Mouse (Mus musculus) lung, adult 2 months (tissue): ENCODE measurements around the gene Ppp1cb. TPM values are rescaled to one million over a fixed set of nuclear protein-coding genes. Genes with fewer than 3 reads are reported as not detected.

ENCODE experiments used
- DNase-seq: peaks from one replicate; pipeline ENCODE4 v3.0.0; 2022
- H3K4me1 ChIP-seq: fragments of 200-500 bp; 2 replicates; pipeline ENCODE4 v1.6.1; 2011; ENCODE audit warnings: low read length; ENCODE audit not compliant: control insufficient read depth, insufficient read depth
- H3K4me3 ChIP-seq: fragments of 200-500 bp; replicated peaks from 2 replicates; pipeline ENCODE3; 2011; ENCODE audit warnings: low read depth, mild to moderate bottlenecking, control low read depth, low read length; ENCODE audit errors: extremely low read depth
- CTCF ChIP-seq: fragments of 200-500 bp; IDR thresholded peaks from 2 replicates; pipeline ENCODE4 v1.5.1; 2011; ENCODE audit warnings: mild to moderate bottlenecking, low read length, control low read depth; ENCODE audit not compliant: insufficient read depth
- POLR2A ChIP-seq: fragments of 200-500 bp; IDR thresholded peaks from 2 replicates; pipeline ENCODE4 v1.6.1; 2011; ENCODE audit warnings: low read depth, mild to moderate bottlenecking, control low read depth, low read length, borderline replicate concordance; ENCODE audit errors: extremely low read depth
- WGBS: fragments of 180-500 bp; shearing (Covaris S2); methylation state at CpG from one replicate; pipeline ENCODE4 v1.1.7; 2018; 5-methylcytosine and 5-hydroxymethylcytosine counted together
- polyA plus RNA-seq: library from polyadenylated mRNA; depleted of rRNA; stranded (reverse); fragments of >200 nt; gene quantifications from 2 replicates; pipeline ENCODE4 v1.2.3, GENCODE M21; 2012

The Ppp1cb gene
- polyA plus RNA-seq, 1 experiment: 44.2 TPM

DNA sequence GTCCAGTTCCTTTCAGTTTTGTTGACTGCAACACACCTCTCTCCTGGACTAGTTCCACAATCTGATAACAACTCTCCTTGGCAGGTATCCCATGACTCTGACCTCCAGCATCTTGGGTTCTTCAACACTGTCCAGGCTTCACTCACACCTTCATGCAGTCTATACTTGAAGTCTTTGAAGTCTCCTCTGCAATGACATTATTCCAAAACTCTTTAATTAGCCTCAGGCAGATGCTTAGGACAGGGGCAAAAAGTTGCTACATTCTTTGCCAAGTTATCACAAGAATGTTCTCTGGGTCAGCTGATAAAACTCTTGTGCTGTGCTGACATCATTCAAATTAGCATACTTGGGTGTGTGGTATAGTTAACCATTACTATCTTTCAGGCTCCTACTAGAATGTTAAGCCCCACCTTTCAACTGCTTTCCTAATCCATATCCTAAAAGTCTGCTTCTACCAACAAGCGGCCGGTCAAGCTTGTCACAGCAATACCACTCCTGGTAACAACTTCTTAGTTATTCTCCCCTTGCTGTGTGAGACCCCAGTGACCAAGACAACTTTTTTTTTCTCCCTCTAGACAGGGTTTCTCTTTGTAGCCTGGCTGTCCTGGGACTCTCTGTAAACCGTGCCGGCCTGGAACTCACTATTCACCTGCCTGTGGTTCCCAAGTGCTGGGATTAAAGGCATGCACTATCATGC, 13.8 kb downstream of the Ppp1cb start:
- no peak for TF ChIP-seq POLR2A
- TF ChIP-seq CTCF: no peak
- Histone ChIP-seq H3K4me1 (peaks cover 29% of the 10 kb centered on the region), H3K4me3 (no peak overlapping the region)
- no peak for DNase-seq
- 73% methylated on average over 4 of the region's 4 CpGs for WGBS

DNA sequence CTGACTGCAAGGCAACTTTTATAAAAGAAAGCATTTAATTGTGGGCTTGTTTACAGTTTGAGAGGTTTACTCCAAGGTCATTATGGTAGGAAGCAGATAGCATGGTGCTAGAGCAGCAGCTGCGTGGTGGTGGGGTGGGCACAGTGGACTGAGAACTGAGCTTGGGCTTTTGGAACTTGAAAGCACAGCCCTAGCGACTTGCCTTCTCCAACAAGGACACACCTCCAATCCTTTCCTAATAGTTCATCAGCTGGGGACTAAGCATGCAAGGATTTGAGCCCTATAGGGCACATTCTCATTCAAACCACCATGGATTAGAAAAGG, 14.3 kb downstream of the Ppp1cb start:
- 44% methylated on average over 2 of the region's 2 CpGs for WGBS

DNA sequence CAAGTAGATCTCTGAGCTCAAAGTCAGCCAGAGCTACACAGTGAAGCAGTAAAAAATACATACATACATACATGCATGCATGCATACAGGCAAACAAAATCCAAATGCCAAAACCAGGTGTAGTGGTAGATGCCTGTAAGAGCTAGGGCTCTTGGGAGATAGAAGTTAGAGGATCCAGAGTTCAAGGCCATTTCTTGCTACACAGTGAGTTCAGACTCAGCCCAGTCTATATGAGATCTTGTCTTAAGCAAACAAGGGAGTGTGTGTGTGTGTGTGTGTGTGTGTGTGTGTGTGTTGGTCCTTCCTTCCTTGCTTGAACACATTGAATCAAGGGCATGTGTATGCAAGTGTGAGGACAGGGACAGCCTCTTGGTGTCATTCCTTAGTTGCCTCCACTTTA, 17.9 kb downstream of the Ppp1cb start:
- no peak for TF ChIP-seq POLR2A
- no peak for TF ChIP-seq CTCF
- no peak for DNase-seq

More for the DNA sequence above, 14.3 kb downstream of the Ppp1cb start:
- Histone ChIP-seq H3K4me3 (no peak overlapping the region), H3K4me1 (peaks cover 30% of the 10 kb centered on the region)
- no peak for TF ChIP-seq CTCF
- TF ChIP-seq POLR2A: no peak
- no peak for DNase-seq

DNA sequence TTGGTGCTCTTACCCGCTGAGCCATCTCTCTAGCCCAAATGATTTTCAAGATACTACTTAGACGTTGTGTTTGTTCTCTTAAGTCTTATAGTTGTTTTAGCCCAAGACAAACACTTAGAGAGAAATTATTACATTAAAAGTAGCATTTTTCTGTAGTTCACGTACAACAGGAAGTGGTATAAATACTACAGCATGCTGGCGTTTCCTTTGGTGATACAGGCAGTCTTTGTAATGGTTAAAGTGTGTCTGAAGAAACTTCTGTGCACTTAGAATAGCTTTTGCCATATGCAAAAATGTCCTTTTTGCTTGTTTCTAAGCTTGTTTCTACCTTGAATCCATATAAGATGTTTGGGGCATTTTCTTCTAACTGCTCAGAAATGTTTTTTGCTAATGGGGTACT, 20.3 kb downstream of the Ppp1cb start:
- Histone ChIP-seq H3K4me1 (peaks cover 16% of the 10 kb centered on the region), H3K4me3 (no peak overlapping the region)
- DNase-seq: no peak
- TF ChIP-seq POLR2A (no peak), CTCF (no peak)
- WGBS: 51% methylated on average over 4 of the region's 4 CpGs

More for the DNA sequence above, 17.9 kb downstream of the Ppp1cb start:
- Histone ChIP-seq H3K4me3 (no peak overlapping the region), H3K4me1 (peaks cover 22% of the 10 kb centered on the region)

DNA sequence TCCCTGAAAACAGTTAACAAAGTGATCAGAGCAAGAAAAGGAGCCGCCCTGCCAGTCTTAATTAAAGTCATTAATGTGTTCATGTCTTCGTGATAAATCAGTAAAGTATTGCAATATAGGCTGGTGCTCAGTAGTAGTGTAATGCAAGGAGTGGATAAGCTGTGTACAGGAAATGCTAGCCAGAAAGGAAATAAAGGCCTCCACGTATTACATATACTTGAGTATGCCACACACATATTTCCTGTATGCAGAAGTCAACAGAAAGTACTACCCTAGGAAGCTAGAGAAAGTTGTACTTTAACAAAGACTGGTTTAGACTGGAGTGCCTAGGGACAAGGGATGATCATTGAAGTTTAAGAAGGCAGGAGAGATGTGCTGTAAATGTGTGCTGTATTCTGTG, 26.8 kb downstream of the Ppp1cb start:
- Histone ChIP-seq H3K4me1 (no peaks in the 10 kb centered on the region), H3K4me3 (no peak overlapping the region)
- DNase-seq: no peak
- WGBS: 71% methylated on average over 3 of the region's 3 CpGs
- TF ChIP-seq POLR2A: no peak
- no peak for TF ChIP-seq CTCF

DNA sequence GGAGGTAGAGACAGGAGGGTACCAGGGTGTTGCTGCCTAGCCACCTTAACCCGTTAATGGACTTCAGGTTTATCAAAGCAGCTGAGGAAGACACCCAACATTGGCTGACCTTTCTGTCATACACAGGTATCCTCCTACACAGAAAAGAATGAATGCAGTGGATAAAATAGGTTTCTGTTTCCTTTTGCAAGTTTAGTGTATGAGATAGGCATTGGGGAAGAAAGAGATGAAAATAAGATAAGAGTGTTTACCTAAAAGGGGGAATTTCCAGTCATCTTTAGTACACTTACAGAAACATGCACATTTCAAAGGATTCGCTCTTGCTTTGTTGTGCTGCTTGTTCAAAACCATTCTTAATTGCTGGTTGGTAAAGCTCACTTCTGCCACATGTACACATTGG, 29.4 kb downstream of the Ppp1cb start:
- Histone ChIP-seq H3K4me3 (no peak overlapping the region), H3K4me1 (no peaks in the 10 kb centered on the region)
- DNase-seq: no peak
- no peak for TF ChIP-seq POLR2A
- TF ChIP-seq CTCF: no peak
- 85% methylated on average over 2 of the region's 2 CpGs for WGBS

DNA sequence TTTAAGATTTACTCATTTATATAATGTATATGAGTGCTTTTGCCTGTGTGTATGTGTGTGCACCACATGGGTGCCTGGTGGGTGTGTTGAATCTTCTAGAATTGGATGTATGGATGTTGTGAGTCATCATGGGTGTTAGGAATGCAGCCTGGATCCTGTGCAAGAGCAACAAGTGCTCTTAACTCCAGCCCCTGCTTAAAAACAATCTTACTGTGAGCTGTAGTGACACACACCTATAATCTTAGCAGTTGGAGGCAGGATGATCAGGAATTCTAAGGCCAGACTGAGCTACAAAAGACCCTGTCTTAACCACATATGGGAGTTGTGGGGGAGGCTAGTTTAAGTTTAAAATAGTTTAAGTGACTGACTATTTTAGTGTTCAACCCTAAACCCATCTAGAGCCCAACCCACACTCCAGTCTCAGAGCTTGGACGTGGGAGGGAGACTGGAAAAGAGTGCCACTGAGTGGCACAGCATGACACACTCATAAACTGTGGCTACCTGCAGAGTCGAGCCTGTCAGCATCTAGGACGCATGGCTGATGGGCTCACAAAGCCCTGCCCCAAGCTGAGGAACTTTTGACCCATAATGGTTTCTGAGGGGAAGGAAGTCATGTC, 35.5 kb downstream of the Ppp1cb start:
- Histone ChIP-seq H3K4me3 (no peak overlapping the region), H3K4me1 (no peaks in the 10 kb centered on the region; the same call in 1 of the 2 replicates)
- no peak for TF ChIP-seq CTCF
- no peak for TF ChIP-seq POLR2A
- no peak for DNase-seq
- 69% methylated on average over 3 of the region's 3 CpGs for WGBS

DNA sequence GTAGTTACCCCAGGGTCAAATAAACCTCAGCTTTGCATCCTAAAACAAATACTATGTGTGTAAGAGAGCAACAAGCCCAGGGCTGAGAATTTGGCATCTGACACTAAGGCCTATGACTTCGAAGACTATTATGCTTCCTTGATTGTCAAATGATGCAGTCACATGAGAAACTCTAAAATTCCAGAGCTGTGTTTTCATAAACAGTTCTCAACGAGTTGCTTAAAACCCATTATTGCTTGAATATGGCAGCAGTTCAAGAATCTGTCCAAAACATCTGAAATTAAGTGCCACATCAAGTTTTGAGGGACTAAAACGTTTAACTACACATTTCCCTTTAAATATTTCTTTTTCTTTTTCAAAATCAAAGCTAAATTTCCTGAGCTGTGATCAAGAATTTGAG, 50.1 kb downstream of the Ppp1cb start:
- TF ChIP-seq CTCF (no peak), POLR2A (no peak)
- H3K4me3 ChIP-seq: no peak overlapping the region
- WGBS: 22% methylated on average over 3 of the region's 3 CpGs
- no peak for DNase-seq
- H3K4me1 ChIP-seq: no peaks in the 10 kb centered on the region; the same call in 1 of the 2 replicates

DNA sequence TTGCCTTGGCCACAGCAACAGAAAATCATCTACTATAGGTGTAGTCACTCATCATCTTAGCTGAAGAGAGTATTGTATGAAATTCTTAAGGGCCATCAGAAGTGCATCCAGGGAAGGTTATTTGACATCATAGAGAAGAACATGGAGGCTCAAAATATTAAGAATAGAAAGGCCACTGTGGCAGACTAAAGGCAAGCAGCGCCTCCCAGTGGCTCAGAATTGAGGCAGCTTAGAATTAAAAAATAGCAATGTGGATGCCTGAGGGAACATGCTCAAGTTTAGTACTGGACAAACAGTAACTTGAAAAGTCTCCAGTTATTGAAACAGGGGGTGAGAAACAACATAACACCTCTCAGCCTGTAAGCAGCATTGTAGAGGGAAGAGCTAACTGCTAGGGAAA, 61.7 kb downstream of the Ppp1cb start:
- 50% methylated on average over 1 of the region's 1 CpGs for WGBS
- Histone ChIP-seq H3K4me1 (no peaks in the 10 kb centered on the region), H3K4me3 (no peak overlapping the region)
- peak; percentile 31 for DNase-seq
- peak; percentile 70 for TF ChIP-seq CTCF
- no peak for TF ChIP-seq POLR2A

DNA sequence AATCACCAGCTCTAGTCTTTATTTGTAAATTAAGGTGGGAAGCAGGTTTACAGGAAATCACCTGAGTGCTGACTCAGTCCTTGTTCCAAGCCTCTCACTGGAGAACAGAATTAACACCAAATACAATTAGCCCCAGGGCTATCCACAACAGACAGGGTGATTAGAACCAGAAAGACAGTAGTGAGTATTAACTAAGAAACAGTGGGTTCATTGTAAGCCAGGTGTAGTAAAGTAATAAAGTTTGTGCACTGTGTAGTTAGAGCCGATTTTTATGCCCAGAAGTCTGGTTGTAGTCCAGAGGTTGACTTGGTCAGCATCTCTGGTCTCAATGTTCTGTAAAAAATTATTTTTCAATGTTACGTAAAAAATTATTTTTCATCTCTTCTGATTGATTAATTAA, 90.8 kb downstream of the Ppp1cb start:
- no peak for DNase-seq

More for the DNA sequence above, 90.8 kb downstream of the Ppp1cb start:
- H3K4me1 ChIP-seq: no peaks in the 10 kb centered on the region
- H3K4me3 ChIP-seq: no peak overlapping the region
- no peak for TF ChIP-seq CTCF
- no peak for TF ChIP-seq POLR2A
- 90% methylated on average over 2 of the region's 2 CpGs for WGBS
